Mouse (Mus musculus) ES-Bruce4 (cell line): ENCODE results near the gene Ncor2.

Source experiments
- CTCF ChIP-seq: IDR thresholded peaks from one replicate; pipeline ENCODE4 v1.8.1; 2011; ENCODE audit warnings: low read depth, low read length
- EP300 ChIP-seq: IDR thresholded peaks from 2 replicates; pipeline ENCODE4 v1.6.1; 2011; ENCODE audit warnings: low read depth, low read length; ENCODE audit not compliant: insufficient read depth

DNA sequence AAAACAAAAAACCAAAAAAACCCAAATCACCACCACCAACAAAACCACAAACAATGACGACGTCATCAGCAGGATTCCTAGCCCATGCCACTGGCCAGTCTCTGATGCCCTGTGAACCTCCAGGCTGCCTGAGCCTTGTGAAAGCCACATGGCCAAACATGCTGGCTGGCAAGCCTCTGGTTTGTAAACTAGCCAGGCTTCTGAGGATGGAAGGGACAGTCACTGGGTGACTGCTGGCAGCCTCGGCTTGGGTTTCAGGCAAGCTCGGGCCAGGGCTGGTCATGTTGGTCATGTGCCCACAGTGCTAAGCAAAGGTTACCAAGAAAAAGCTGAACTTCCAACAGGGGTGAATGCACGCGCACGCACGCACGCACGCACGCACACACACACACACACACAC lies 157.7 kb downstream of the Ncor2 start:
- no peak for TF ChIP-seq CTCF
- no peak for TF ChIP-seq EP300
